In genomic region chr10:116019086-116019860, GRCm38 (mm10) we compare ENCODE assay signal across 9 mouse cellular contexts. TPM values are rescaled to one million over a fixed set of nuclear protein-coding genes. Genes with fewer than 3 reads are reported as not detected.
DNase-seq lines count a peak whose midpoint lies in the region; ATAC-seq and TF ChIP-seq lines count a peak whose summit lies in the region.
"Had no signal": no experiment of that assay in that cellular context is flagged by ENCODE, and none has a peak within 500 bp of the region (broad histone marks: within the 10 kb centered on the region; RNA-seq: fewer than 3 reads in every experiment).

No protein-coding gene starts in this region.

- H3K9ac ChIP-seq in lung, embryonic 14.5 days: no peak overlapping the region
- H3K9ac ChIP-seq in forebrain, embryonic 12.5 days: 0 out of 2 replicates have a peak overlapping the region, but pooled peaks have one; percentile 50
- no peak overlapping the region for H3K9ac ChIP-seq in stomach, embryonic 15.5 days

- peak overlapping the region; percentile 62; the same call in 1 of the 2 replicates for H3K4me2 ChIP-seq in lung, embryonic 14.5 days
- H3K4me2 ChIP-seq in forebrain, embryonic 12.5 days: peak overlapping the region; percentile 93
- peak overlapping the region; percentile 53 for H3K4me2 ChIP-seq in stomach, embryonic 15.5 days

- WGBS in lung, embryonic 14.5 days: 9% methylated on average over 20 of the region's 20 CpGs
- WGBS in forebrain, embryonic 12.5 days: 6% methylated on average over 20 of the region's 20 CpGs
- 11% methylated on average over 20 of the region's 20 CpGs for WGBS in stomach, embryonic 15.5 days

- ATAC-seq in lung, embryonic 14.5 days (ENCODE audit: insufficient read depth): peak; percentile 32; the same call in 1 of the 2 replicates
- ATAC-seq in forebrain, embryonic 12.5 days (ENCODE audit: low FRiP score): no peak
- peak; percentile 68 for ATAC-seq in megakaryocyte progenitor cell, adult 5-6 weeks (replicated peaks; ENCODE audit: poor library complexity)
- no peak for ATAC-seq in stomach, embryonic 15.5 days (ENCODE audit: insufficient read depth, low FRiP score, low read depth)

- no peaks in the 10 kb centered on the region for H3K4me1 ChIP-seq in lung, embryonic 14.5 days (ENCODE audit: insufficient read depth)
- peaks cover 17% of the 10 kb centered on the region for H3K4me1 ChIP-seq in forebrain, embryonic 12.5 days
- H3K4me1 ChIP-seq in stomach, embryonic 15.5 days: peaks cover 11% of the 10 kb centered on the region; the same call in 1 of the 2 replicates

- H3K36me3 ChIP-seq in lung, embryonic 14.5 days (ENCODE audit: insufficient read depth): no peaks in the 10 kb centered on the region
- H3K36me3 ChIP-seq in forebrain, embryonic 12.5 days (replicated peaks): no peaks in the 10 kb centered on the region
- no peaks in the 10 kb centered on the region for H3K36me3 ChIP-seq in stomach, embryonic 15.5 days

- H3K27ac ChIP-seq in lung, embryonic 14.5 days (ENCODE audit: low read depth): no peak overlapping the region
- H3K27ac ChIP-seq in forebrain, embryonic 12.5 days: no peak overlapping the region
- no peak overlapping the region for H3K27ac ChIP-seq in stomach, embryonic 15.5 days

- TF ChIP-seq CTCF in lung, embryonic 14.5 days (IDR thresholded peaks at IDR 0.05; ENCODE audit: low read depth): no peak
- no peak for TF ChIP-seq CTCF in brain, embryonic 14.5 days (IDR thresholded peaks at IDR 0.05; ENCODE audit: borderline replicate concordance, extremely low read depth, insufficient read depth, insufficient read length)

- peak; percentile 82 for DNase-seq in lung, embryonic 14.5 days
- no peak for DNase-seq in lung, adult 18-20 months
- DNase-seq in brain, embryonic 14.5 days (ENCODE audit: low read depth): peak; percentile 70
- DNase-seq in kidney, postnatal 10 days: peak; percentile 39
- DNase-seq in thymus, postnatal 36 days: no peak

- peaks cover 7% of the 10 kb centered on the region; the same call in 1 of the 2 replicates for H3K27me3 ChIP-seq in lung, embryonic 14.5 days (ENCODE audit: insufficient read depth, low read length)
- H3K27me3 ChIP-seq in forebrain, embryonic 12.5 days: peaks cover 7% of the 10 kb centered on the region; the same call in 1 of the 2 replicates
- 0 out of 2 replicates have a peak, but pooled peaks cover 5% of the 10 kb centered on the region for H3K27me3 ChIP-seq in stomach, embryonic 15.5 days (replicated peaks)

- no peaks in the 10 kb centered on the region for H3K9me3 ChIP-seq in lung, embryonic 14.5 days (ENCODE audit: low read depth, low read length)
- no peaks in the 10 kb centered on the region for H3K9me3 ChIP-seq in forebrain, embryonic 12.5 days
- H3K9me3 ChIP-seq in stomach, embryonic 15.5 days: no peaks in the 10 kb centered on the region

- TF ChIP-seq POLR2A in brain, embryonic 14.5 days (IDR thresholded peaks at IDR 0.05; ENCODE audit: borderline replicate concordance, extremely low read depth, insufficient read depth, insufficient read length, poor library complexity, severe bottlenecking): no peak

- H3K4me3 ChIP-seq in lung, embryonic 14.5 days (ENCODE audit: low read depth, low read length): no peak overlapping the region
- H3K4me3 ChIP-seq in forebrain, embryonic 12.5 days (replicated peaks): peak overlapping the region; percentile 54
- peak overlapping the region; percentile 36; the same call in 1 of the 2 replicates for H3K4me3 ChIP-seq in stomach, embryonic 15.5 days (replicated peaks)
- H3K4me3 ChIP-seq: myocyte had no signal

RNA-seq across cellular contexts. Expression of gene Ptprr, which starts 1.3 kb away (rescaled TPM):
- polyA plus RNA-seq in lung, embryonic 14.5 days (2014; fragmentation: Nextera tagmentation; extraction: Ambion mirVana): 0.21 and 0.23 TPM in 2 replicates
- 5.5 and 9.2 TPM in 2 replicates for polyA plus RNA-seq in brain, embryonic 14.5 days (2012; rRNA removed)
- polyA plus RNA-seq in forebrain, embryonic 12.5 days (2016; fragmentation: Nextera tagmentation; extraction: Ambion mirVana): 1.2 and 1.9 TPM in 2 replicates
- 2.5 and 2.9 TPM in 2 replicates for total RNA-seq in megakaryocyte progenitor cell, adult 5-6 weeks (2015)
- 1.7 and 3.0 TPM in 2 replicates for total RNA-seq in megakaryocyte progenitor cell, adult 5-6 weeks (2017)
- 1.8 and 2.6 TPM in 2 replicates for polyA plus RNA-seq in stomach, embryonic 15.5 days (2015; fragmentation: Nextera tagmentation; extraction: Ambion mirVana)

Comparison
In these comparisons a context has a peak if more than half of its experiments do, and no peak if none do; other contexts are left out.
1. DNase-seq: peak in lung, embryonic 14.5 days (single experiment), brain, embryonic 14.5 days (single experiment) and kidney, postnatal 10 days (single experiment); none in lung, adult 18-20 months (0 of 2) and thymus, postnatal 36 days (0 of 2).
2. ATAC-seq: peak in lung, embryonic 14.5 days (single experiment) and megakaryocyte progenitor cell, adult 5-6 weeks (single experiment); none in forebrain, embryonic 12.5 days (single experiment) and stomach, embryonic 15.5 days (single experiment).
3. Peak in every context shown above with its lines, with median percentiles within 50 percentile points of each other: H3K4me2 ChIP-seq.